14 mouse cellular contexts compared by ENCODE assay signal in genomic region chr9:21097793-21098192, GRCm38 (mm10). TPM values are rescaled to one million over a fixed set of nuclear protein-coding genes. Genes with fewer than 3 reads are reported as not detected.
A peak's percentile ranks its signal among the peaks of the same experiment; 100 is the strongest.
DNase-seq lines count a peak whose midpoint lies in the region; ATAC-seq and TF ChIP-seq lines count a peak whose summit lies in the region.
"Had no signal": no experiment of that assay in that cellular context is flagged by ENCODE, and none has a peak within 500 bp of the region (broad histone marks: within the 10 kb centered on the region; RNA-seq: fewer than 3 reads in every experiment).

No protein-coding gene starts in this region.

- intact Hi-C loops in left cerebral cortex, postnatal 36 days (cut with DNase I) = no loop called here

- H3K36me3 ChIP-seq in intestine, embryonic 15.5 days = no peaks in the 10 kb centered on the region; the same call in 1 of the 2 replicates
- no peaks in the 10 kb centered on the region for H3K36me3 ChIP-seq in kidney, adult 2 months (ENCODE audit: control insufficient read depth, insufficient read depth, low read length)
- H3K36me3 ChIP-seq in embryonic facial prominence, embryonic 10.5 days (replicated peaks) = peaks cover 6% of the 10 kb centered on the region
- H3K36me3 ChIP-seq: neural tube, embryonic 12.5 days had no signal

- H3K27ac ChIP-seq in intestine, embryonic 15.5 days = no peak overlapping the region
- H3K27ac ChIP-seq in kidney, adult 2 months (ENCODE audit: insufficient read depth, low read depth, low read length) = no peak overlapping the region
- H3K27ac ChIP-seq in embryonic facial prominence, embryonic 10.5 days (replicated peaks) = no peak overlapping the region
- H3K27ac ChIP-seq: midbrain, embryonic 10.5 days; neural tube, embryonic 12.5 days had no signal

- H3K4me3 ChIP-seq in intestine, embryonic 15.5 days (replicated peaks) = no peak overlapping the region
- no peak overlapping the region for H3K4me3 ChIP-seq in kidney, adult 2 months (ENCODE audit: insufficient read depth, low read depth, low read length)
- no peak overlapping the region for H3K4me3 ChIP-seq in embryonic facial prominence, embryonic 10.5 days
- H3K4me3 ChIP-seq: midbrain, embryonic 10.5 days; neural tube, embryonic 12.5 days had no signal

- TF ChIP-seq POLR2A in kidney, adult 2 months (IDR thresholded peaks at IDR 0.05; ENCODE audit: low read depth, low read length) = no peak

- 61% methylated on average over 8 of the region's 8 CpGs for WGBS in intestine, embryonic 15.5 days
- WGBS in kidney, adult 2 months = 73% methylated on average over 8 of the region's 8 CpGs
- WGBS in embryonic facial prominence, embryonic 10.5 days = 86% methylated on average over 8 of the region's 8 CpGs

- H3K9ac ChIP-seq in intestine, embryonic 15.5 days = no peak overlapping the region
- H3K9ac ChIP-seq: neural tube, embryonic 12.5 days had no signal

- peak; percentile 54 to 66 for DNase-seq in adrenal gland, adult (ENCODE audit: inconsistent age in 2 of 2, low spot score in 1 of 2)
- DNase-seq in adrenal gland, postnatal 25 days = no peak
- peak; percentile 30 for DNase-seq in 3134 (ENCODE audit: extremely low read depth, insufficient read length, low spot score)
- peak; percentile 72 to 78 for DNase-seq in left cerebral cortex, postnatal 36 days (ENCODE audit: low spot score in 2 of 2)
- DNase-seq in kidney, adult 2 months = no peak
- DNase-seq in embryonic facial prominence, embryonic 10.5 days (ENCODE audit: low spot score) = no peak
- no peak for DNase-seq in kidney, adult 11 months
- DNase-seq: heart, postnatal 10 days; kidney, adult 9 months; lung, adult 2 months; spleen, adult 18-20 months had no signal

- H3K4me1 ChIP-seq in intestine, embryonic 15.5 days (replicated peaks) = 0 out of 2 replicates have a peak, but pooled peaks cover 5% of the 10 kb centered on the region
- H3K4me1 ChIP-seq in kidney, adult 2 months (ENCODE audit: control insufficient read depth, insufficient read depth, low read length) = no peaks in the 10 kb centered on the region
- peaks cover 10% of the 10 kb centered on the region for H3K4me1 ChIP-seq in embryonic facial prominence, embryonic 10.5 days
- H3K4me1 ChIP-seq: neural tube, embryonic 12.5 days had no signal

- no peaks in the 10 kb centered on the region for H3K27me3 ChIP-seq in intestine, embryonic 15.5 days (replicated peaks)
- no peaks in the 10 kb centered on the region for H3K27me3 ChIP-seq in kidney, adult 2 months (replicated peaks; ENCODE audit: control insufficient read depth, insufficient read depth, low read length)
- no peaks in the 10 kb centered on the region for H3K27me3 ChIP-seq in embryonic facial prominence, embryonic 10.5 days (replicated peaks; ENCODE audit: low read depth, poor library complexity, severe bottlenecking)
- H3K27me3 ChIP-seq: neural tube, embryonic 12.5 days had no signal

- H3K4me2 ChIP-seq in intestine, embryonic 15.5 days (replicated peaks) = no peak overlapping the region
- H3K4me2 ChIP-seq: neural tube, embryonic 12.5 days had no signal

- no peak for TF ChIP-seq CTCF in kidney, adult 2 months (conservative IDR thresholded peaks at IDR 0.05; ENCODE audit: insufficient read depth, insufficient read length, low read depth, low read length)

- no peaks in the 10 kb centered on the region for H3K9me3 ChIP-seq in intestine, embryonic 15.5 days
- H3K9me3 ChIP-seq in embryonic facial prominence, embryonic 10.5 days = no peaks in the 10 kb centered on the region
- H3K9me3 ChIP-seq: midbrain, embryonic 10.5 days; neural tube, embryonic 12.5 days had no signal

- ATAC-seq in intestine, embryonic 15.5 days = peak; percentile 59

RNA-seq across cellular contexts. Expression of gene Raver1, which starts 6.0 kb away (rescaled TPM):
- 52.1 and 60.0 TPM in 2 replicates for total RNA-seq in adrenal gland, postnatal 25 days (2021)
- polyA plus RNA-seq in intestine, embryonic 15.5 days (2015; fragmentation: Nextera tagmentation; extraction: Ambion mirVana) = 64.5 and 66.5 TPM in 2 replicates
- total RNA-seq in left cerebral cortex, postnatal 36 days (2021) = 10 to 100 TPM; 26.1 to 29.0 TPM
- 45.8 and 47.3 TPM in 2 replicates for polyA plus RNA-seq in kidney, adult 2 months (2012; rRNA removed)
- polyA plus RNA-seq in embryonic facial prominence, embryonic 10.5 days (2016; fragmentation: Nextera tagmentation; extraction: Ambion mirVana) = 98.1 and 106 TPM in 2 replicates

RNA-seq across cellular contexts. Expression of gene Gm38431, which starts 6.0 kb away (rescaled TPM):
- 2.5 and 9.4 TPM in 2 replicates for total RNA-seq in adrenal gland, postnatal 25 days (2021)
- polyA plus RNA-seq in intestine, embryonic 15.5 days (2015; fragmentation: Nextera tagmentation; extraction: Ambion mirVana) = 1.0 and 2.4 TPM in 2 replicates
- 1 to 10 TPM; 2.1 to 3.5 TPM for total RNA-seq in left cerebral cortex, postnatal 36 days (2021)
- 1.1 and 2.6 TPM in 2 replicates for polyA plus RNA-seq in kidney, adult 2 months (2012; rRNA removed)
- 3.5 and 4.5 TPM in 2 replicates for polyA plus RNA-seq in embryonic facial prominence, embryonic 10.5 days (2016; fragmentation: Nextera tagmentation; extraction: Ambion mirVana)

RNA-seq across cellular contexts. Expression of gene Fdx1l, which starts 24.4 kb away (rescaled TPM):
- 32.4 and 36.5 TPM in 2 replicates for total RNA-seq in adrenal gland, postnatal 25 days (2021)
- polyA plus RNA-seq in intestine, embryonic 15.5 days (2015; fragmentation: Nextera tagmentation; extraction: Ambion mirVana) = 57.3 and 68.2 TPM in 2 replicates
- total RNA-seq in left cerebral cortex, postnatal 36 days (2021) = 10 to 100 TPM; 59.0 to 70.8 TPM
- 59.8 and 67.0 TPM in 2 replicates for polyA plus RNA-seq in kidney, adult 2 months (2012; rRNA removed)
- 62.6 and 64.0 TPM in 2 replicates for polyA plus RNA-seq in embryonic facial prominence, embryonic 10.5 days (2016; fragmentation: Nextera tagmentation; extraction: Ambion mirVana)

RNA-seq across cellular contexts. Expression of gene Gm49373, which starts 24.9 kb away (rescaled TPM):
- total RNA-seq in adrenal gland, postnatal 25 days (2021) = 0.52 TPM in 1 of 2 replicates, not detected in the other
- polyA plus RNA-seq in intestine, embryonic 15.5 days (2015; fragmentation: Nextera tagmentation; extraction: Ambion mirVana) = 0.40 and 0.59 TPM in 2 replicates
- 1 to 10 TPM; 1.5 to 1.6 TPM for total RNA-seq in left cerebral cortex, postnatal 36 days (2021)
- 0.20 and 0.27 TPM in 2 replicates for polyA plus RNA-seq in kidney, adult 2 months (2012; rRNA removed)
- polyA plus RNA-seq in embryonic facial prominence, embryonic 10.5 days (2016; fragmentation: Nextera tagmentation; extraction: Ambion mirVana) = 0.42 and 1.4 TPM in 2 replicates

RNA-seq across cellular contexts. Expression of gene Zglp1, which starts 30.9 kb away (rescaled TPM):
- not detected in 2 replicates for total RNA-seq in adrenal gland, postnatal 25 days (2021)
- 1.0 and 1.1 TPM in 2 replicates for polyA plus RNA-seq in intestine, embryonic 15.5 days (2015; fragmentation: Nextera tagmentation; extraction: Ambion mirVana)
- not detected for total RNA-seq in left cerebral cortex, postnatal 36 days (2021)
- 0.38 TPM in 1 of 2 replicates, not detected in the other for polyA plus RNA-seq in kidney, adult 2 months (2012; rRNA removed)
- polyA plus RNA-seq in embryonic facial prominence, embryonic 10.5 days (2016; fragmentation: Nextera tagmentation; extraction: Ambion mirVana) = 0.70 and 1.8 TPM in 2 replicates
- total RNA-seq: heart, postnatal 10 days had no signal
- polyA plus RNA-seq: lung, adult 2 months had no signal

Comparison
In these comparisons a context has a peak if more than half of its experiments do, and no peak if none do; other contexts are left out.
1. DNase-seq: peak in adrenal gland, adult (2 of 2), 3134 (single experiment) and left cerebral cortex, postnatal 36 days (2 of 2); none in adrenal gland, postnatal 25 days (single experiment), kidney, adult 2 months (single experiment), embryonic facial prominence, embryonic 10.5 days (single experiment) and kidney, adult 11 months (single experiment).